Mouse (Mus musculus): Measurements from ENCODE around the gene Capn15. TPM values are rescaled to one million over a fixed set of nuclear protein-coding genes. Genes with fewer than 3 reads are reported as not detected.

The Capn15 gene
- polyA plus RNA-seq, 1 experiment from 2014 or later = 8.3 TPM

GRCm38 (mm10) chr17:25934526-25934925, 51.1 kb downstream of the Capn15 start:
- 79% methylated on average over 1 of the region's 1 CpGs for whole genome bisulfite sequencing (ENCODE audit: insufficient replicate concordance)
- DNase-seq (no peak), ATAC-seq (no peak)
- H3K4me1 ChIP-seq (ENCODE audit: insufficient read depth) = peaks cover under 1% of the 10 kb centered on the region; the same call in 1 of the 2 replicates
- peaks cover 92% of the 10 kb centered on the region for H3K36me3 ChIP-seq (replicated peaks; ENCODE audit: insufficient read depth, low read length)
- no peaks in the 10 kb centered on the region for H3K9me3 ChIP-seq (ENCODE audit: low read length)
- H3K4me2 ChIP-seq (ENCODE audit: low read depth, low read length) = no peak overlapping the region
- no peak for TF ChIP-seq CTCF (IDR thresholded peaks at IDR 0.05; ENCODE audit: low read depth)
- TF ChIP-seq EP300 (IDR thresholded peaks at IDR 0.05; ENCODE audit: low read depth) = no peak
- no peak overlapping the region for H3K27ac ChIP-seq (ENCODE audit: low read depth)
- no peak overlapping the region for H3K9ac ChIP-seq (replicated peaks)
- H3K4me3 ChIP-seq (ENCODE audit: low read depth, low read length) = no peak overlapping the region
- H3K27me3 ChIP-seq (ENCODE audit: insufficient read depth, low read length) = no peaks in the 10 kb centered on the region

DNA sequence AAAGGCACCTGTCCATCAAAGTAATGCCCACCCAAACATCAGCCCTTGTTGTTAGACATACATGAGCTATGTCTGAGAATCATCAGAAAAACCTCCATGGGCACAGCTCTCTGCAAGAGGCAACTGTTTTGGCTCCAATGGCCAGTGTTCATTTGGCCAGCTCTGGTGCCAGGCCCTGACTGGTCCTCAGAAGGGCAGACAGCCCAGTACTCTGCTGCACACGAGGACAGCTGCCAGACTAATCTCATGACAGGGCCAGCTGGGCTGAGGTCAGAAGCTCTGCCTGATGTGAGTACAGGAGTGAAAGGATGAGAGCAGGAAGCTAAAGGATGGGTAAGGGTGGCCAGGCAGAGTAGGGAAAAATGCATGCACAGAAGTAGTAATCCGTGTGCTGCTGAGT, 60.2 kb downstream of the Capn15 start:
- Histone ChIP-seq H3K27ac (ENCODE audit: low read depth) (no peak overlapping the region), H3K4me1 (ENCODE audit: insufficient read depth) (peaks cover 7% of the 10 kb centered on the region), H3K4me2 (ENCODE audit: low read depth, low read length) (no peak overlapping the region), H3K9ac (replicated peaks) (no peak overlapping the region), H3K27me3 (ENCODE audit: insufficient read depth, low read length) (no peaks in the 10 kb centered on the region), H3K36me3 (replicated peaks; ENCODE audit: insufficient read depth, low read length) (peaks cover 51% of the 10 kb centered on the region), H3K4me3 (ENCODE audit: low read depth, low read length) (no peak overlapping the region), H3K9me3 (ENCODE audit: low read length) (no peaks in the 10 kb centered on the region)
- TF ChIP-seq EP300 (IDR thresholded peaks at IDR 0.05; ENCODE audit: low read depth) (no peak), CTCF (IDR thresholded peaks at IDR 0.05; ENCODE audit: low read depth) (no peak)
- DNase-seq = no peak
- ATAC-seq = no peak
- WGBS (ENCODE audit: insufficient replicate concordance) = 77% methylated on average over 2 of the region's 2 CpGs

GRCm38 (mm10) chr17:25922120-25922519, 63.5 kb downstream of the Capn15 start:
- H3K27ac ChIP-seq (ENCODE audit: low read depth) = no peak overlapping the region
- peaks cover 24% of the 10 kb centered on the region for H3K4me1 ChIP-seq (ENCODE audit: insufficient read depth)
- no peak overlapping the region for H3K4me3 ChIP-seq (ENCODE audit: low read depth, low read length)
- H3K4me2 ChIP-seq (ENCODE audit: low read depth, low read length) = no peak overlapping the region
- no peaks in the 10 kb centered on the region for H3K9me3 ChIP-seq (ENCODE audit: low read length)
- no peak for ATAC-seq
- no peak overlapping the region for H3K9ac ChIP-seq (replicated peaks)
- no peaks in the 10 kb centered on the region for H3K27me3 ChIP-seq (ENCODE audit: insufficient read depth, low read length)
- peak; percentile 50 for DNase-seq
- TF ChIP-seq CTCF (IDR thresholded peaks at IDR 0.05; ENCODE audit: low read depth) (no peak), EP300 (IDR thresholded peaks at IDR 0.05; ENCODE audit: low read depth) (no peak)
- 60% methylated on average over 5 of the region's 5 CpGs for WGBS (ENCODE audit: insufficient replicate concordance)
- H3K36me3 ChIP-seq (replicated peaks; ENCODE audit: insufficient read depth, low read length) = peaks cover 22% of the 10 kb centered on the region

- H3K27me3 ChIP-seq (ENCODE audit: insufficient read depth, low read length) = no peaks in the 10 kb centered on the region
- DNase-seq (peak; percentile 100), ATAC-seq (peak; percentile 92)
- under 1% methylated on average over 39 of the region's 40 CpGs for WGBS (ENCODE audit: insufficient replicate concordance)
- peak overlapping the region; percentile 97 for H3K4me2 ChIP-seq (ENCODE audit: low read depth, low read length)
- H3K9ac ChIP-seq (replicated peaks) = peak overlapping the region; percentile 76
- TF ChIP-seq EP300 (IDR thresholded peaks at IDR 0.05; ENCODE audit: low read depth) (no peak), CTCF (IDR thresholded peaks at IDR 0.05; ENCODE audit: low read depth) (peak; percentile 11; the same call in 1 of the 2 replicates)
- peaks cover under 1% of the 10 kb centered on the region; the same call in 1 of the 2 replicates for H3K36me3 ChIP-seq (replicated peaks; ENCODE audit: insufficient read depth, low read length)
- H3K4me1 ChIP-seq (ENCODE audit: insufficient read depth) = peaks cover 26% of the 10 kb centered on the region
- peak overlapping the region; percentile 79 for H3K4me3 ChIP-seq (ENCODE audit: low read depth, low read length)
- no peaks in the 10 kb centered on the region for H3K9me3 ChIP-seq (ENCODE audit: low read length)
- peak overlapping the region; percentile 99 for H3K27ac ChIP-seq (ENCODE audit: low read depth)
Observed at GRCm38 (mm10) chr17:25919786-25920642, 65.6 kb downstream of the Capn15 start.

GRCm38 (mm10) chr17:25919144-25919785, 66.3 kb downstream of the Capn15 start, which contains the start of gene Rab40c:
Gene Rab40c, minus strand, starts transcription at chr17:25919727.
- DNase-seq (peak; percentile 74), ATAC-seq (peak; percentile 5; the same call in 1 of the 2 replicates)
- H3K4me1 ChIP-seq (ENCODE audit: insufficient read depth) = peaks cover 31% of the 10 kb centered on the region
- WGBS (ENCODE audit: insufficient replicate concordance) = under 1% methylated on average over 60 of the region's 78 CpGs
- H3K27ac ChIP-seq (ENCODE audit: low read depth) = peak within 1 kb of the TSS; percentile 99
- H3K4me2 ChIP-seq (ENCODE audit: low read depth, low read length) = peak within 1 kb of the TSS; percentile 97
- H3K9me3 ChIP-seq (ENCODE audit: low read length) = no peaks in the 10 kb centered on the region
- H3K36me3 ChIP-seq (replicated peaks; ENCODE audit: insufficient read depth, low read length) = no peaks in the 10 kb centered on the region
- peak within 1 kb of the TSS; percentile 81 for H3K9ac ChIP-seq (replicated peaks)
- H3K4me3 ChIP-seq (ENCODE audit: low read depth, low read length) = peak within 1 kb of the TSS; percentile 79
- H3K27me3 ChIP-seq (ENCODE audit: insufficient read depth, low read length) = no peaks in the 10 kb centered on the region
- TF ChIP-seq EP300 (IDR thresholded peaks at IDR 0.05; ENCODE audit: low read depth) (no peak), CTCF (IDR thresholded peaks at IDR 0.05; ENCODE audit: low read depth) (no peak)

All from liver, postnatal 0 days (tissue).